Mouse (Mus musculus): Measurements from ENCODE around the gene Nfib.
A peak's percentile ranks its signal among the peaks of the same experiment; 100 is the strongest.

Gene Nfib

DNA sequence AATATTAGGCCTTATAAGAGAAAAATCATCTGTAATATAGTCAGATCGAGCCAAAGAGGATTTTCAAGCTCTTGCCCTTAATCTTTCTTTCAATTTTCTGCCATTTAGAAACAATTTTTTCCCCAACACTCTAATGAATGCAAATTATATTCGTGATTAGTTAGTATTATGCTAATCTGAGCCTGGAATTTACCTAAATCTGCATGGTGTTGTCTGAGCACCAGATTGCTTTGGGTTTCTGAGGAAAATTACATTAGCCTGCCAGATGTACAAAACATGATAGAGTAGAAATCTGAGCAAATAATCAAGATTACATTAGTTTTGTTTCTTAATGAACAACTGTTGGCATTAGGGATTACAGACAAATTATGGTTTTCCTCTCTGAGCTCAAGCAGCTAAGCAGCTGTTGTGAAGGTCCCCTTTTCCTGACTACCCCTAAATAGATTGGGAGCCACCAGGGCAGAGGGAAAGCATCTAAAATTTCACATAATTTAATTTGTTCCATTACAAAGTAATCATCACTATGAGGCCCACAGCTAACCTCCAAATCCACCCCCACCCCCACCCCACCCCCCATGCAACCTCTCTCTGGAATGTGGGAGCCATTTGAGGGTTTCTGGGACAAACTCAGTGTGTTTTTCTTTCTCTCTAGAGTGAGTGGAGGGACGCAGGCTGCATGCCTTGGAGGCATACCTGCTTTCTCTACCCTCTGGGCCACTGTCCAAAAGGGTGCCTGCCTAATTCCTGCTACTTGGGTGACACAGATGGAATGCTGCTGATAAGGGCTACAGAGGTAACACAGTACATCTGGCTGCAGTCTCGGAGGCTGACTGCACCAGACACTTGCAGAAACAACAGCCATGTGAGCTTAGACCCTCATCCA is 14.2 kb downstream of the Nfib start:
- no peak for DNase-seq (ENCODE audit: low spot score in 2 of 2)

DNA sequence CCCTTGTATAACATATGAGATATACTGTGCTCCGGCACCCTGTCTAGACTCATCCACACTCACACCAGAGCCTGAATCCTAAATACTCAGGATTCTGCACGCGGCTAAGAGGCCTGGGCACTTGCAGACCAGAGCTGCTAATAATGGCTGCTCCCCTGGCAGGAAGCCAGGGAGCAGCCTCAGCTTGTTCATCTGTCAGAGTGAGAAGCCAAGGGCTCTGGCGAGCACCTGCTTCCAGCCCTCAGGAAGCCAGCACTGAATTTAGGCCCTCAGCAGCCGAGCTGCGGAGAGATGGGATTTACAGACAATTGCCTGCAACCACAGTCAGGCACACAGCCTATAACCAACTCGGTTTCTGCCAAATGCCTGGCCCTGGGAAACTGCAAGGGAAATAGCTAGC is 15.3 kb downstream of the Nfib start:
- peak in 1 of 2 experiments; percentile 10 for DNase-seq (ENCODE audit: low spot score in 2 of 2)

DNA sequence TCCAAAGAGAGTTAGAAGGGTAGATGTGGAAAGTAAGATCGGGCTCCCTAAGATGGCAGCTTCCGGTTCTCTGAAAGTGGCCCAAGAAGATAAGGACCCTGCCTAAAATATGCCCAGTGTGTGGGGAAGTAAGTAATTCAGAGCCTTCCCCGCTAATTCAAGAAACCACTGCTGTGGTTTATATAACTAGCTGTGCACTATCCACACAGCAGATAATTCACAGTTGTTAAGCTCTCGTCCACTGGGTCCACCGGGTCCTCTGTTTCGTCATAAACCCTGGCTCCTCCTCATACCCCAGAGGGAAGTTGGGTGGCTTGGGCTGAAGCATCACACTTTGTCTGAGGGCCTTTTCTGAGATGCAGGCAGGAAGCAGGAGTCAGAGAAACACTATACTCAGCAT is 19.5 kb downstream of the Nfib start:
- DNase-seq (ENCODE audit: low spot score in 2 of 2), result no peak

DNA sequence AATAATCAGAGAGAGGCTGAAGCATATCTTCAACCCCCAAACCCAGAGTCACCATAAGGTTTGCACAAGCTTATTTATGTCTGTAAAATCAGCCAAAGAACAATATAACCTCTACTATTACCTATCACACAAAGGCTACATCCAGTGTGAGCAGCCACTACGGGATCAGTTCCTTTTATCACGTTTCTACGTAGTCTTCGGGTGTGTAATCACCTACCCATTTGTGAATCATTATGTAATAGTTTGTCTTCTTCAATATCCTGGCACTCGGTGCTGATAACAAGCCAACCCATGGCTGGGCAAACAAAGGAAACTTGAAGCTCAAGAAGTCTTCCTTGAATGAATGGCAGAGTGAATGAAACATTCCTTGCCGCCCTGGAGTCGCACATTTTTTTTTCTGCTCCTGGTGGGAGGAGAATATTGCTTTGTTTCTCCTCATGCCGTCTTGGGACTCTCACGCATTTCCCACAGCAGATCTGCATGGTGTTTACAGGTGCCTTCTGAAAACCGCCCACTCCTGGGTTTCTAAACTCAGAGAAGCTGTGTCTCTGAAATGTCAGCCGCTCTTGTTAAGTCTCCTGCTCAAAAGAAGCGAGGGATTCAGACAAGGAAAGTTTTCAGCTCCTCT is 21.3 kb downstream of the Nfib start:
- peak; percentile 43 to 47 for DNase-seq (ENCODE audit: low spot score in 2 of 2)

DNA sequence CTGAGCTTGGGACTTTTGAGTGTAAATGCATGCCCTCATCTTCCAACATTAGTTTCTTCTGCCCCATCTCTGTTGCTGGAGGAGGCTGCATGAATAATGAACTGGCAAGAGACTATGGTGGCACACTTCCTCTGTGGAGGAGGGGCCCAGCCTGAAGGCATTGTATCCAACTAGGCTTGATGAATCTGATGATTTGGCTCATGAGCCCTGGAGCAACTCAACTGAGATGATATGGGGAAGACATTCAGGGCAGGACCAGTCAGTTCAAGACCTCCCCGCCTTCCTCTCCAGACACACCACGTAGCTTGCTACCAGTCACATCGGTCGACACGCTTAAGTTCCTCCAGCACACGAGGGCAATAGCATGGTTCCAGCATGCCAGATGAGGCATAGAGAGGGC is 22.0 kb downstream of the Nfib start:
- no peak for DNase-seq (ENCODE audit: low spot score in 2 of 2)

DNA sequence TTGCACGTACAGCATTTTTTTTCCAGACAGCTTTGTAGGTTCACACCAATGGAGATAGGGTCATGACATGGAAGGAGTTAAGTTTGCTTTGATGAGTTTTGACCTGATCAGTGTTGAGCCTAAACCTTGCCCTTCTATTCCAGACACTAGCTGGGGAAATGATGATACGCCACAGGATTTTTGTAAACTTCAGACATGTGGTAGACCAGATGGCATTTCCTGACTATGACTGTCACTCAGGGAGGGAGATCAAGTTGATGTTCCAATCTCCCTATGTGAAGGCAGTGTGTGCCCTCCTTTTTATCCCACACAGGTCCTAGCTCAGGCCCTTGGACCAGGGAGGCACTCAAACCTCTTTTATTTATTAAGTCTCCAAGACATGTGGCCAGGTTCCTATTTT is 29.4 kb downstream of the Nfib start:
- no peak for DNase-seq (ENCODE audit: low spot score in 2 of 2)

DNA sequence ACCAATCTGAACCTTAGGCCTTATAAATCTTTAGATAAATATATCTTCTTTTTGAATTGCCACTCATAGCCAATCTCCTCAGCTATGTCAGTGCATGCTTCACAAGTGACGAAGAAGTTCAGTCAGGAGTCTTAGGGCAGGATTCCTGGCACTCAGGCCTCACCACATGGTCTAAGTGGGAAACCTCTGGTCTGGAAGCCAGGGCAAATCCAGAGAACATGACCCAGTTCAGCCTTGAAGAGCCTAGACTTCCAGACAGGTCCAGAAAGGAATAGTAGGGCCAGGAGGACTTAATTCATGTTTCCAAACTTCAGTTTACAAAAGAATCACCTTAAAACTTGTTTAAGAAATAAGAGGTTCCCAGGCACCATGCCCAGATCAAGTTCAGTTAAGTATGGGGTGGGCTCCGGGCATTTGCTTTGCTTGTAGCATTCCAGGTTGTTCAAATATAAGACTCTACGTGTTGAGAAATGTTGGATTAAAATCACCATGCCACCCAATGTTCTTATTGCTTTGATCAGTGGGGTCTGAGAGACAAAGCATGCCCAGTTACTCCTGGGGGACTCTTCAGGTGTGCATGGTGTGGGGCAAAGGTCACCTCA is 38.2 kb downstream of the Nfib start:
- no peak for DNase-seq (ENCODE audit: low spot score in 2 of 2)

DNA sequence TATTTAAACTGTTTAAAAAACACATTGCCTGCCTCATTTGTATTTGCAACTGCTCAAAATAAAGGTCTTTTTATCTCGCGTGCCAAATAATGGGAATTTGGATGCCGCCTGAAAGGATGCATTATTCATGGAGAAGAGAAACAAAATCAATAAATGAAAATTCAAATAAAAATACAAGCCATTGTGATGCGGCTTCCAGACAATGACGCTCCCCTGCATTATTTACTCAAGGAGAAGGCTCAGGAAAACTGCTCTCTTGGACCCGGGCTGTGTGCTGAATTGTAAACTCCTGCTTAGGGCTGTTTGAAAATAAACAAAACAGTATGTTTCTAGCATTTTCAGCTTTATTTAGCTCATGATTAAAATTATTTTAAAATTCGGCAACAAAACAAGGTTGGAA is 41.1 kb downstream of the Nfib start:
- no peak for DNase-seq (ENCODE audit: low spot score in 2 of 2)

DNA sequence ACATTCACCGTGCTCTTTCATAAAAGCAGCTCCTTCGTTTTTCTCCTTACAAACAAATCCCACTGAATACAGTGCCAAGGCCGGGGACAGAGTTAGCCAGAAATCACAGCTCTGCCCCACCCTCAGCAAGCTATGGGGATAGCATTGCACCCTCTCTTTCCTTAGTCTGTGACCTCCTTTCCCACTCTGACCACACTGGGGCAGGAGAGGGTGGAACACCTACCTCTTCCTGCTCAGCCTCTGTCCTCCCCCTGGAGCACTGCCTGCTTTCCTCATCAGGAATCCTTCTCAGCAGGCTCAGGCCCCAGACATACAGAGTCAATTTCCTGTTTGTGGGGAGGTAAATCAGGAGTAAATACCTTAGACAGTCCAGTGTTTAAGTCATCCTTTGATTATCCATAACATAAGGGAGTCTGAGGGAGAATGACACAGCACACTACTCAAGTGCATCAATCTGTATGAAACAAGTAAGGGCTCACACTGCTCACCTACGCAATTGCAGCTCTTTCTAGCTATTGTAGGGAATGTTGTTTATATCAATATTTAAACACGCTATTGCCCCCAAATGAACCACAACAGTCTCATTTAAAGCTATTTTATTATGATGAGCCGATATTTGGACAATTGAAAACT is 41.7 kb downstream of the Nfib start:
- DNase-seq (ENCODE audit: low spot score in 2 of 2), result no peak

DNA sequence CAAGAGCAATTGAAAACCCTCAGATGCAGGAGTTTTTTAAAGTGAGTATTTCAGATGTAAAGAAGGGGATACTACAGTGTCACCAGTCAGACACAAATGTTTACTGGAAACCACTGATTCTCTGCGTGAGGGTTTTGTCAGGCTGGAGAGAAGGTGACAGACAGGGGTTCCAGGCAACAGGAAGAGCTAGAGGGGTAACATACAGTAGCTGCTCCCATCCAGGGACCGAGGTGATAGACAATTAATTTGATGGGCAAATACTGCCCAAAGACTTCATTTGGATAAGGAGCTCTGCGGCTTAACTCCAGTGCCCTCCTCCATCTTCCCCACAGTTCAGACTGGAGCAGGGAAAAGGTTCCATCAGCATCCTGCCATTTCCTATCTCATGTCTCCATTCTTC is 42.9 kb downstream of the Nfib start:
- DNase-seq (ENCODE audit: low spot score in 2 of 2), result no peak

DNA sequence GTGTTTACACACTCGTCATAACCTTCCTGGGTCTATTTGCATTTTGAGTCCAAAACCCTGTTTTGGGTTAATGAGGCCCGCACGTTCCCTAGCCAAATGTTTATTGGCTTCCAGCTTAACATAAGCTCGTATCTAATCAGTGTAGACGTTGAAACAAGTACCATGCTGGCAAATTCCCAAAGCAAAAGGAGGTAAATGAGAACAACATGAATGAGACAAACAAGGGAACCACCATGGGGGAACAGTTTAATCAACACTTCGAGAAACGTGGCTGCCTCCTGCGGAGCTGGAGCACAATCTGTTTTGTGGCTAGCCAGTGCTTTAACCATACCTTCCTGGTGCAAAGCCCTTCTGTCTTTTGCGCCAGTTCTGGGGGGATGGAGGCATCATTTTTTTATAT is 43.3 kb downstream of the Nfib start:
- no peak for DNase-seq (ENCODE audit: low spot score in 2 of 2)

DNA sequence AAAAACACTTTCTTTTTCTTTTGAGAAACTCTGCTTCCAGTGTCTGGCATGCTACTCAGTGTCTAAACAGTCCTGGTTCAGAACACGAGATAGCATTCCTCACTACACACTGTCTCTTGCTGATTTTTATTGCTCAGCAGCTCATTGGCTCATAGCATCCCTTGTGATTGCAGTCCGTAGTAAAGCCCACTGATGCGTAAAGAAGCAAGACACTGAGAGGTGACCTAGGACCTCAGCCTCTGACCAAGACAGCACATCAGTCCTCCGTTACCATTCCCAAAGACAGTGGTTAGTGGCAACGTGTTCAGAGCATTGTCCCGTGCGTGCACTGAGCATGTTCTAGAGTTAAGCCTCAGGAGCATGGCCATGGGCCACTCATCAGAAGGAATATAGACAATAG is 44.3 kb downstream of the Nfib start:
- no peak for DNase-seq (ENCODE audit: low spot score in 2 of 2)

DNA sequence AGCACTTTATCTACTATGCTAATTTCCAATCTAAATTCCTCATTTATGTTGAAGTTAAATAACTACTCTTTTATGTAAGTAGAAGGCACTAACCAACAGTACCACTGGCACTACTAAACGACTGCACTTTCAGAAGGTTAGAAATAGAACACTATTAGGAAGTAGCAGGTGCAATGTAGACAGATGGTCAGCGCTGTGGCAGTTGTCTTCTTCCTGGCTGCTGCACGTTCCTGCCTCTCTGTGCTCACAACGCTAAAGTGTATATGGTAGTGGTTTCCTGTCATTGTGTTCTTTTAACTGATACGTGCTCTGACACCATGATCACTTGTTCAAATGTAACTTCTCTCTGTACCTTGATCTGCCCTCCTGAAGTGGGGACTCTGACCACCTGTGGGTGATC is 59.9 kb downstream of the Nfib start:
- no peak for DNase-seq (ENCODE audit: low spot score in 2 of 2)

DNA sequence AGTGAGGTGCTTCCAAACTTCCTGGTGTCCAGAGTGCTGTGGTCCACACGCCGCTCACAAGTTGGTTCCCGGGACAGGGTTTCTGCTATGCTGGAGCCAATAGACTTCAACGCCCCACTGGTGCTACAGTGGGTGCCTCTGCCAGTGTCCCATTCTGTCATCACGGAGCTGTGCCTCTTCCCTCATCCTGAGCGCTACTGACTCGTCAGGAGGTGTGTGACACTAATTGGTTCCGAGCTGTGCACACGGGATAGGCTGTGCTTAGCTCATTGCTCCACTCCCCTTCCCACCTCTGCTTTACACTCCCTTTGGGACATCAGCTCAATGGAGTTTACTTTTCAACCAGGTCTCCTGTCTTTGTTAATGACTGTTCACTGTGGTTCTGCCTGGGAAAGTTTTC is 60.8 kb downstream of the Nfib start:
- no peak for DNase-seq (ENCODE audit: low spot score in 2 of 2)

DNA sequence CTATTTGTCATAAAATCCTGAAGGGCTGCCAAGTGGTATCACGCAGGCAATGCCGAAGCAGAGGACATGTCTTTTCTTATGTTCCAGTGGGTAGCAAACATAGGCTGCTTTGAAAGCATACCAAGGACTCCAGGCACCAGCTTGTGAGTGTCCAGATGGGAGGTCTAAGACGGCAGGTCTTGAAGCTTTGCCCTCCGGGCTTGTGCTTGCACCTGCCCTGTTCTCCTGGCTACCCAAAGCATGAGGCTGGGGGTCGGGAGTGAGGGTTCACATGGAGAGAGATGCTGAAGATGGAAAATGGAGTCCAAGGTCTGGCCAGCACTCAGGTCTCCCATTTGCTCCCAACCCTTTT is 61.8 kb downstream of the Nfib start:
- DNase-seq (ENCODE audit: low spot score in 2 of 2), result no peak

DNA sequence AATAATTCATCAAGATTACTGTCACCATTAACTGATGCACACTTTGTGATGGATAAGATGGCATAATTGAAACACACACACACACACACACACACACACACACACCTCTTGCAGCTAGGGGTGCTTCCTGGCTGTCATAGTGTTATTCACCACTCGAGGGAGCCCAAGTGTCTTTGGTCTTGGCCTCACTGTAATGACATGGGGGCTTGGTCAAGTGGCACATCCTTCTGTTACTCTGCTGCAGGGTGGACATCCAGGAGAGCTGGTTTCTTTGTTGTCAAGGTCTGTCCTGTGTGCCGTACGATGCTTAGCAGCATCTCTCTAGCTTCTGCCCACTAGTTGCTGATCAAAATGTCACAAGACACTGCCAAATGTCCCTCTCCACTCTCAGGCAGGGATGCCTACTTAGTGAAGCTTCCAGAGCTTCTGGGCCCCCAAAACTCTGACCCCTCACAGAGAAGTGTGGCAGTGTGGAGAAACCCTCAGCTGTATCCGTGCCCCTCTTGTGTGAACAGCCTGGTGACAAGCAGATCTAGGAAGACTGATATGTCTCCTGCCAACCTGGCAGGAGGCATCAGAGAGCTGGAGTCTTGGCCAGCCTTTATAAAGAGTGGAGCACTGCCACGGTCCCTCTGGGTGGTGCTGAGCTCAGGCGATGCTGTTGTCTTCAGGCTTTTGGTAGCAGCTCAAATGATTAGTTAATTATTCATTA is 62.4 kb downstream of the Nfib start:
- peak in 1 of 2 experiments; percentile 15 for DNase-seq (ENCODE audit: low spot score in 2 of 2)

DNA sequence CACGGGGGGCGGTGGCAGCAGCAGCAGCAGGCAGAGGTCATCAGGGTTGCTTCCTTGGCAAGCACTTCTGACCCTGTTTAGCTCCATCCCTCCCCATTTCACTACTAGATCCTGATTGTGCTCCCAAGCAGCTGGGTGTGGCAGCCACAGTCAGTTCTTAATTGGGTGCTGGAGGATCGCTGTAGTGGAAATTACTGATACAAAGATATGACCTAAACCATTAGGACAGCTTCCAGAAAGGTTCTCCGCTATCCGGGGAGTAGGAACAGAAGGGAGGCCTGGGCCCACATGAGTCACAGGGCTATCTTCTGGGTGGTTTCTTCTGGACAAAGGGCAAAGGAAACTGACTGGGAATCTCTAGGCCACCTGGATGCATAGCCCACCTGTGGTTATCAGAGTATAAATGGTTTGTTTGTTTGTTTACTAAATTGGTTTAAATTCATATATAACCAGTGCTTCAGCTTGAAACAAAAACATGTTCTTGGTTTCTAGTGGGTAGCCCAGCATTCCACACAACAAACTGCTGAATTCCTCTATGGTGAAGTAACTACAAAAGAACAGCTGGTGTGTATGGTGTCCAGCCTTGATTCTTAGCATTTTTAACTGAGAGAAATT is 64.4 kb downstream of the Nfib start:
- no peak for DNase-seq (ENCODE audit: low spot score in 2 of 2)

DNA sequence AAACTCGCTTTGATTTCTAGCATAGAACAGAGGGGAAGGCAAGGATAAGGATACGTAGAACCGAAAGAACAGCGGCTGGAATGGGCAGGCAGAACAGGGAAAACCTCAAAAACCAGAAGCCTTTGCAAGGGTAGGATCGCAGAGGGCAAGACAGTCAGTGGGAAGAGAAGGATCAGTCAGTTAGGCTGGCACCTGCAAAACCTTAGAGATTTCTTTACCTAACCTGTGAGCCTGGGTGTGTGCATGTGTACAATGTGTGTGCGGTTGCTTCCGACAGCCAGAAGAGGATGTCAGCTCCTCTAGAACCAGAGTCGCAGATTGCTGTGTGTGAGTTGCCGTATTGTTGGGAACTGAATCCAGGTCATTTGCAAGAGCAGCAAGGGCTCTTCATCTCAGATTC is 67.3 kb downstream of the Nfib start:
- no peak for DNase-seq (ENCODE audit: low spot score in 2 of 2)

DNA sequence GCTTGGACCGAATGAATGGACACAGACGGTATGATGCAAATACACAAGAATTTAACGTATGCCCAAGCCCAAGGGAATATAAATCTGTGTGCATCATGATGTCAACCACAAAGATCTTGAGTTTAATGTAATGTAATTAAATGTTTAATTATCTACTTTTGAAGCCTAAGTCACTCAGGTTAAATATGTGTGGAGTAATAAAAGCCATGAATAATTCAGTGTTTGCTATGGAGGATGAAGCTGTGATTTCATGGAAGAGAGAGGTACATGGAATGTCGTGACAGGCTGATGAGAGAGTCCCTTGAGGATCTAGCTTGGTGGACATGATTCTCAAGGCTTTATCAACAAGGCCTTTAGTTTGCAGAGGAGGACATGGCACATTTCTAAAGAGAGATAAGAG is 67.9 kb downstream of the Nfib start:
- DNase-seq (ENCODE audit: low spot score in 2 of 2), result no peak

DNA sequence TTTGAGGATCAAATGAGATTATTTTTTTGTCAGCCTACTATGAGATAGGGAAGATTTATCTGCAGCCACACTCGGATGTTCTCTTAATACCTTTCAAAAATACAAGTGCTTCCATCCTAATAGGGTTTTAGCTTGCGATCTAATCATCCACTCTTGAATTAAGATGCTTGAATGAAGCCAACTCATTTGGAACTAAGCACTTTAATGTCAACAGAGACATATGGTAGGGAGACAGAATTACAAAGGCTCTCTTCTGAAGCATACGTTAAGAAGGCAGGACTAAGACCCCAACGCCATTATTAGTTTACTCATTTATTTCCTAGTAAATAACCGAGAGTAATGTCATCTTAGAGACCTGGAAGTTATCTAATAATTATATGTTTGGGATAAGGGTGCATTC is 68.9 kb downstream of the Nfib start:
- DNase-seq (ENCODE audit: low spot score in 2 of 2), result no peak

DNA sequence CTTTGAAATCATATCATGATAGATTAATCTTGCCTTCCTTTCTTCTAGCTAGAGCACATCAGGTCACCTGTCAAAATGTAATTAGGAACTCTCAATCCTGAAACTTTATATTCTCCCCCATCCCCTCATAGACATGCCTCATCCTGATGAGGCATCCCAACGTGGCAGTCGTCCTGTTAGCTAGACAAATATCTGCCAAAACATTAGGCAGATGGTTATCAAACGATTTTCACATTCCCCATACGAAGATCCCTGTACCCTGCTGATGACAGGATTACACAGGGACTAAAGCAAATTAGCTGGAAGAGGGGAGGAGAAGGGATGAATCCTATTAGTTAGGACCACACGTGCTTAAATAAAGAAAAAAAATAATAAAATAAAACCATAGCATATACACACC is 69.7 kb downstream of the Nfib start:
- no peak for DNase-seq (ENCODE audit: low spot score in 2 of 2)

DNA sequence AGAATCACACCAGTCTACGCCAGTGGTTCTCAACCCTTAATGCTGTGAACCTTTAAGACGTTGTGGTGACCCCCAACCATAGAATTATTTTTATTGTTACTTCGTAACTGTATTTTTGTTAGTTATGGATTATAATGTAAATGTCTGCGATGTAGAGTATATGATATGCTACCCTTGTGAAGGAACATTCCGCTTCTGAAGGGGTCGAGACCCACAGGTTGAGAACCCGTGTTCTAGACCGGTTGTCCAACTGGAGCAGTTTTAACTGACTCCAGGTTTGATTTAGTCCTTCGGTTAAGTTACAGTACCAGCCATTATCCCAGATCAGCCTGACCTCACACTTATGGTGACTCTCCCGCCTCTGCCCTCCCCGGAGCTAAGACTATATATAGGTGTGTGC is 70.4 kb downstream of the Nfib start:
- DNase-seq (ENCODE audit: low spot score in 2 of 2), result no peak
